Mouse (Mus musculus): Measurements from ENCODE around the gene Anxa4. TPM values are rescaled to one million over a fixed set of nuclear protein-coding genes. Genes with fewer than 3 reads are reported as not detected.

The Anxa4 gene
- 149 and 154 TPM in 2 replicates for polyA plus RNA-seq (2015; fragmentation: Nextera tagmentation; extraction: Ambion mirVana)

DNA sequence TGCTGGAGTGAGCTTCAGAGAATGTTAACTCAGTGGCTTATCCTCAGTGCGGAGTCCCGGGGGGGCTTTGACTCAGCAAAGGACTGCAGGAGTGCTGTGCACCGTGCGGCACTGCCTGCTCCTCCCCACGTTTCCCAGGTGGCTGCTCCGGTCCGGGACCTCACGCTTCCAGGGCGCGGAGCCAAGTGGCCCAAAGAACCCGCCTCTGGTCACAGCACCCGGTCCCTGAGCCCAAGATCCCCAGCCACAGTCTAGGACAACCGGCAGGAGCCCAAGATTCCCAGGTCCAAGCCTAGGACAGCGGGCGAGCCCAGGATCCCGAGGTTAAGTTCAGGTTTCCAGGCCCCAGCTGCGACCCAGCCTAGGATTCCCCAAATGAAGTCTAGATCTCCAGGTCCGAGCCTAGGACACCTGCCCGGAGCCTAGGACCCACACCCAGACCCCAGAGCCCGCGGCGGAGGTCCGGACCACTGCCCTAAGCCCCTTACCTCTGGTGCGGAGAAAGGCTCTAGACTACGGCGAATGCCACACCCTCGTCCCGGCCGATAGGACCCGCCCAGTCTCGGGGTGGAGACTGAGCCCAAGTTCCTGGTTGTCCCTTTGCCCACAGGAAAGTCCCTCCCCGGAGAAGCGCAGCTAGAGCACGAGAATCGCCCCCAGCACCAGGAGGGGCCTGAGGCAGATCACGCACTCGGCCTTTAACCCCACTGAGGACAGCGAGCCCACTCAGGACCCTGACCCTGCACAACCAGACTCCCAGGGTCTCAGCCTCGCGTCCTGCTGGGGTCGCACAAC lies at the start of gene Anxa4:
Anxa4 (minus strand) TSS at position 564 of the 795 bp plus-strand sequence.
- ATAC-seq (ENCODE audit: low read depth) = peak; percentile 90
- Histone ChIP-seq H3K27me3 (ENCODE audit: control insufficient read depth, insufficient read depth, low read depth, low read length) (no peaks in the 10 kb centered on the region), H3K27ac (ENCODE audit: low read length) (peak within 1 kb of the TSS; percentile 81), H3K9ac (ENCODE audit: low read length) (peak within 1 kb of the TSS; percentile 84), H3K36me3 (ENCODE audit: control insufficient read depth, insufficient read depth, low read length) (no peaks in the 10 kb centered on the region), H3K4me2 (ENCODE audit: low read depth, low read length) (peak within 1 kb of the TSS; percentile 96), H3K4me3 (ENCODE audit: low read length) (peak within 1 kb of the TSS; percentile 87), H3K4me1 (replicated peaks; ENCODE audit: control insufficient read depth, insufficient read depth, low read length) (peaks cover 19% of the 10 kb centered on the region; the same call in 1 of the 2 replicates), H3K9me3 (ENCODE audit: control insufficient read depth, low read length) (no peaks in the 10 kb centered on the region)
- WGBS = under 1% methylated on average over 41 of the region's 41 CpGs

GRCm38 (mm10) chr6:86841949-86842348 lies 48.6 kb upstream of the Anxa4 start:
- 53% methylated on average over 3 of the region's 3 CpGs for WGBS
- H3K36me3 ChIP-seq (ENCODE audit: control insufficient read depth, insufficient read depth, low read length) = no peaks in the 10 kb centered on the region

DNA sequence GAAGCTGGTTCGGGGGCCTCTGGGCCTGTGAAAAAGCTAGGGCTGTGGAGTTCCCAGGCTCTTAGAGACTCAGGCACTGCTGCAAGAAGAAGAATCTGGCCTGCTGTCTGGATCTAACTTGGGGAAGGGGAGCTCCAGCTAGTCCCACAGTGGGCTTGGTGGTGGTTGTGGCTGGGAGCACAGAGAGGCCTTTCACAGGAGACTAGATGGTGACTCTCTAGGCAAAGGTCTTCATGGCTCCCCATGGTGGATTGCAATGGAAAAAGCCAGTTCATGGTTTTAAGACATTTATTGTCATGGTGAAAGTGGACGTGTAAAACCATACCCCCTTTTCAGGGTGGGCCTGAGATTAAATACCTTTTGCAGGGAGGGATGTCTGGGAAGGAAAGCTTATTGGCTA lies 45.7 kb upstream of the Anxa4 start:
- 57% methylated on average over 2 of the region's 2 CpGs for WGBS
- no peaks in the 10 kb centered on the region for H3K27me3 ChIP-seq (ENCODE audit: control insufficient read depth, insufficient read depth, low read depth, low read length)
- no peak for ATAC-seq (ENCODE audit: low read depth)
- no peaks in the 10 kb centered on the region for H3K9me3 ChIP-seq (ENCODE audit: control insufficient read depth, low read length)
- no peak overlapping the region for H3K4me2 ChIP-seq (ENCODE audit: low read depth, low read length)
- H3K4me1 ChIP-seq (replicated peaks; ENCODE audit: control insufficient read depth, insufficient read depth, low read length) = no peaks in the 10 kb centered on the region
- no peaks in the 10 kb centered on the region for H3K36me3 ChIP-seq (ENCODE audit: control insufficient read depth, insufficient read depth, low read length)
- no peak overlapping the region for H3K4me3 ChIP-seq (ENCODE audit: low read length)
- H3K27ac ChIP-seq (ENCODE audit: low read length) = no peak overlapping the region
- H3K9ac ChIP-seq (ENCODE audit: low read length) = no peak overlapping the region

More at GRCm38 (mm10) chr6:86841949-86842348, 48.6 kb upstream of the Anxa4 start:
- no peaks in the 10 kb centered on the region for H3K27me3 ChIP-seq (ENCODE audit: control insufficient read depth, insufficient read depth, low read depth, low read length)
- no peak overlapping the region for H3K9ac ChIP-seq (ENCODE audit: low read length)
- no peak overlapping the region for H3K27ac ChIP-seq (ENCODE audit: low read length)
- no peak for ATAC-seq (ENCODE audit: low read depth)
- no peaks in the 10 kb centered on the region for H3K9me3 ChIP-seq (ENCODE audit: control insufficient read depth, low read length)
- no peak overlapping the region for H3K4me3 ChIP-seq (ENCODE audit: low read length)
- no peaks in the 10 kb centered on the region for H3K4me1 ChIP-seq (replicated peaks; ENCODE audit: control insufficient read depth, insufficient read depth, low read length)
- no peak overlapping the region for H3K4me2 ChIP-seq (ENCODE audit: low read depth, low read length)

GRCm38 (mm10) chr6:86832802-86833502 lies 39.6 kb upstream of the Anxa4 start:
- Histone ChIP-seq H3K36me3 (ENCODE audit: control insufficient read depth, insufficient read depth, low read length) (no peaks in the 10 kb centered on the region), H3K9ac (ENCODE audit: low read length) (no peak overlapping the region), H3K27ac (ENCODE audit: low read length) (peak overlapping the region; percentile 68), H3K4me2 (ENCODE audit: low read depth, low read length) (no peak overlapping the region), H3K4me3 (ENCODE audit: low read length) (no peak overlapping the region), H3K27me3 (ENCODE audit: control insufficient read depth, insufficient read depth, low read depth, low read length) (no peaks in the 10 kb centered on the region), H3K4me1 (replicated peaks; ENCODE audit: control insufficient read depth, insufficient read depth, low read length) (peaks cover 10% of the 10 kb centered on the region), H3K9me3 (ENCODE audit: control insufficient read depth, low read length) (no peaks in the 10 kb centered on the region)
- 56% methylated on average over 13 of the region's 13 CpGs for WGBS
- peak; percentile 43; the same call in 1 of the 2 replicates for ATAC-seq (ENCODE audit: low read depth)

DNA sequence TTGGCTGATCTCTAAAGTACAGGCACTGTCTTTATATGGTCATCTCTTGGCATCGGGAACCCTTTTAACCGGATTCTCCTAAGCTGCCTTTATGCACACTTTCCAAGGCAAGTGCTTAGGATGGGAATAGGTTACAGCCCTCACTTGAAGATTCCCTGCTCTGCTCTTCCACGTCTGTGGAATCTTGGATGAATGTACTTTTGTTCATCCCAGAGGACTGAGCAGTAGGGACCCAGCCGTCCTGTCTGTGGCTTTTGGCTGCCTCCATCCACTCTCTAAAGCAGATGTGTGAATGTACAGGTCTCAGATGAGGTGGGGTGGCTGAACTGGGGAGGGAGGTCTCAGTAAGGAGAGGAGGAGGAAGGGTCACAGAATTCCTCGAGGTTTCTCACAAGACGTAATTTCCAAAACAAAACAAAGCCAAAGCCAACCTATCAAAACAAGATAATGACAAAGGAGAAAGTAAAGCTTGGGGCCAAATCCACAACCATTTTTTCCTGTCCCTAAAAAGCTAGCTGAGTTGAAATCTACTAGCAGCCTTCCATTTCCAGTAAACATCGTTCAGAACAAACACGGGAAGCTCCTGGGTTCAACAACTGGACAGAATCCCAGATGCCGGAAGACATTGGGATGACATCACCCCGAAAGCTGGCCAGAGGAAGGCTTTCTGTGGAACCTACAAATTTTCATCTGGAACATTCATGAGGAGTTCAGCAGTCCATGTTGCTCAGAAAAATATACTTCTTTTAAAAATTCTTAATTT lies 37.5 kb upstream of the Anxa4 start:
- H3K4me3 ChIP-seq (ENCODE audit: low read length) = no peak overlapping the region
- peak; percentile 73 for ATAC-seq (ENCODE audit: low read depth)
- peaks cover 10% of the 10 kb centered on the region for H3K4me1 ChIP-seq (replicated peaks; ENCODE audit: control insufficient read depth, insufficient read depth, low read length)

DNA sequence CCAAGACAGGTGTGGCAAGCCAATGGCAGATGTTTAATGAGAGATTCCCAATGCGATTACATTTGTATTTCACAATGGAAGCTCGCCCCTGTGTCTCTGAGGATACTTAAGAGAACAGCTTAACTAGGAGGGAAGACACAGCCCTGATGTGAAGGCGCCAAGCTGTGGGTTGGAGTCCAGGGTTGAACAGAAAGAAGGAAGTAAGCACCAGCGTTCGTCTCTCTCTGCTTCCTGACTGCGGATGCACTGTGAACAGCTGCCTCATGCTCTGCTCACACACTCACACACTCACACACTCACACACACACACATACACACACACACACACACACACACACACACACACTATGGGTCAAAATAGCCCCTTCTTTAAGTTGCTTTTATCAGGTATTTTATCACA lies 36.4 kb upstream of the Anxa4 start:
- Histone ChIP-seq H3K27me3 (ENCODE audit: control insufficient read depth, insufficient read depth, low read depth, low read length) (no peaks in the 10 kb centered on the region), H3K27ac (ENCODE audit: low read length) (no peak overlapping the region), H3K4me3 (ENCODE audit: low read length) (no peak overlapping the region), H3K4me1 (replicated peaks; ENCODE audit: control insufficient read depth, insufficient read depth, low read length) (peaks cover 10% of the 10 kb centered on the region), H3K9ac (ENCODE audit: low read length) (no peak overlapping the region), H3K36me3 (ENCODE audit: control insufficient read depth, insufficient read depth, low read length) (no peaks in the 10 kb centered on the region), H3K9me3 (ENCODE audit: control insufficient read depth, low read length) (no peaks in the 10 kb centered on the region), H3K4me2 (ENCODE audit: low read depth, low read length) (no peak overlapping the region)
- no peak for ATAC-seq (ENCODE audit: low read depth)
- WGBS = 78% methylated on average over 6 of the region's 6 CpGs

More for the DNA sequence above, 37.5 kb upstream of the Anxa4 start:
- Histone ChIP-seq H3K4me2 (ENCODE audit: low read depth, low read length) (peak overlapping the region; percentile 27), H3K27me3 (ENCODE audit: control insufficient read depth, insufficient read depth, low read depth, low read length) (no peaks in the 10 kb centered on the region), H3K9me3 (ENCODE audit: control insufficient read depth, low read length) (no peaks in the 10 kb centered on the region), H3K36me3 (ENCODE audit: control insufficient read depth, insufficient read depth, low read length) (no peaks in the 10 kb centered on the region), H3K9ac (ENCODE audit: low read length) (0 out of 2 replicates have a peak overlapping the region, but pooled peaks have one; percentile 44), H3K27ac (ENCODE audit: low read length) (peak overlapping the region; percentile 93)
- WGBS = 34% methylated on average over 10 of the region's 10 CpGs

- no peaks in the 10 kb centered on the region for H3K9me3 ChIP-seq (ENCODE audit: control insufficient read depth, low read length)
- H3K27me3 ChIP-seq (ENCODE audit: control insufficient read depth, insufficient read depth, low read depth, low read length) = no peaks in the 10 kb centered on the region
- no peak overlapping the region for H3K9ac ChIP-seq (ENCODE audit: low read length)
- 88% methylated on average over 2 of the region's 2 CpGs for WGBS
- no peak for ATAC-seq (ENCODE audit: low read depth)
- no peak overlapping the region for H3K4me3 ChIP-seq (ENCODE audit: low read length)
- H3K4me2 ChIP-seq (ENCODE audit: low read depth, low read length) = no peak overlapping the region
- peaks cover 9% of the 10 kb centered on the region for H3K4me1 ChIP-seq (replicated peaks; ENCODE audit: control insufficient read depth, insufficient read depth, low read length)
- no peak overlapping the region for H3K27ac ChIP-seq (ENCODE audit: low read length)
- no peaks in the 10 kb centered on the region for H3K36me3 ChIP-seq (ENCODE audit: control insufficient read depth, insufficient read depth, low read length)
These were observed 34.0 kb upstream of the Anxa4 start for GRCm38 (mm10) chr6:86827432-86827831.

GRCm38 (mm10) chr6:86824401-86824800 lies 31.0 kb upstream of the Anxa4 start:
- WGBS = 88% methylated on average over 7 of the region's 7 CpGs
- H3K4me3 ChIP-seq (ENCODE audit: low read length) = no peak overlapping the region
- no peaks in the 10 kb centered on the region for H3K36me3 ChIP-seq (ENCODE audit: control insufficient read depth, insufficient read depth, low read length)
- H3K9me3 ChIP-seq (ENCODE audit: control insufficient read depth, low read length) = no peaks in the 10 kb centered on the region
- peaks cover 8% of the 10 kb centered on the region for H3K4me1 ChIP-seq (replicated peaks; ENCODE audit: control insufficient read depth, insufficient read depth, low read length)
- H3K27me3 ChIP-seq (ENCODE audit: control insufficient read depth, insufficient read depth, low read depth, low read length) = no peaks in the 10 kb centered on the region
- no peak overlapping the region for H3K9ac ChIP-seq (ENCODE audit: low read length)
- no peak overlapping the region for H3K27ac ChIP-seq (ENCODE audit: low read length)
- no peak overlapping the region for H3K4me2 ChIP-seq (ENCODE audit: low read depth, low read length)
- no peak for ATAC-seq (ENCODE audit: low read depth)

DNA sequence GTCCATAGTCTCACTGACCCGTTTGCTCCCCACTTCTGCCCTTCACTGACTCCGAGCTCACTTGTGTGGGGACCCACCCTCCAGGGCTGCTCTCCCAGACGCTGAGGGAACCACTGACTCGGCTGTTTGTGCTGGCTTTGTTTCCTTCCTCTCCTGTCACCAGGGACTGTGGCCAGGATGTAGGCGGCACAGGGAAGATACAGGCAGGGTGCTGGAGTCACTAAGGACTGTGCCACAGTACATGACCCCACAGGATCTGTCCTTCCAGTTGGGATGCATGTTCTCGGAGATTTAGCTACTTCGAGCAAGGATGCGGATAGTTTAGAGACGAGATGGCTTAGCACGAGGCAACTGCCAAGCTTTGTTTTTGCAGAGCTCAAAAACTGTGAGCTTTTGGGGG lies 30.4 kb upstream of the Anxa4 start:
- Histone ChIP-seq H3K27ac (ENCODE audit: low read length) (no peak overlapping the region), H3K4me1 (replicated peaks; ENCODE audit: control insufficient read depth, insufficient read depth, low read length) (peaks cover 8% of the 10 kb centered on the region), H3K9ac (ENCODE audit: low read length) (no peak overlapping the region), H3K9me3 (ENCODE audit: control insufficient read depth, low read length) (no peaks in the 10 kb centered on the region), H3K4me2 (ENCODE audit: low read depth, low read length) (no peak overlapping the region), H3K4me3 (ENCODE audit: low read length) (no peak overlapping the region), H3K27me3 (ENCODE audit: control insufficient read depth, insufficient read depth, low read depth, low read length) (no peaks in the 10 kb centered on the region), H3K36me3 (ENCODE audit: control insufficient read depth, insufficient read depth, low read length) (no peaks in the 10 kb centered on the region)
- WGBS = 33% methylated on average over 10 of the region's 10 CpGs
- no peak for ATAC-seq (ENCODE audit: low read depth)

Data from lung, embryonic 16.5 days (tissue).